Mouse (Mus musculus) myocyte (in vitro differentiated cells): ENCODE data around the gene Zfp358. TPM values are rescaled to one million over a fixed set of nuclear protein-coding genes. Genes with fewer than 3 reads are reported as not detected.

Experiments used
- H3K27me3 ChIP-seq: one replicate; pipeline ENCODE4 v1.6.1; 2011; ENCODE audit not compliant: control insufficient read depth, insufficient read depth, insufficient read length
- H3K36me3 ChIP-seq: one replicate; pipeline ENCODE4 v1.6.1; 2011; ENCODE audit not compliant: control insufficient read depth, insufficient read depth
- H3K4me2 ChIP-seq: one replicate; pipeline ENCODE4 v1.6.1; 2011; ENCODE audit warnings: low read depth, control low read depth
- H3K4me3 ChIP-seq: one replicate; pipeline ENCODE4 v1.5.1; 2011; ENCODE audit warnings: mild to moderate bottlenecking, control low read depth, moderate library complexity
- H3K79me2 ChIP-seq: one replicate; pipeline ENCODE4 v1.6.1; 2011; ENCODE audit not compliant: control insufficient read depth, insufficient read depth
- H3ac ChIP-seq: one replicate; pipeline ENCODE4 v1.6.1; 2011; ENCODE audit not compliant: control insufficient read depth, insufficient read length
- CEBPB ChIP-seq: IDR thresholded peaks from 2 replicates; pipeline ENCODE4 v1.6.1; 2011; ENCODE audit warnings: mild to moderate bottlenecking, moderate library complexity; ENCODE audit not compliant: poor library complexity, insufficient read depth, severe bottlenecking
- E2F4 ChIP-seq: IDR thresholded peaks from one replicate; pipeline ENCODE4 v1.6.1; 2011; ENCODE audit warnings: mild to moderate bottlenecking, control low read depth, moderate library complexity; ENCODE audit not compliant: insufficient read depth
- MAX ChIP-seq: IDR thresholded peaks from one replicate; pipeline ENCODE4 v1.6.1; 2011; ENCODE audit warnings: low read depth, mild to moderate bottlenecking, control low read depth
- MYOD1 ChIP-seq, 3 experiments: IDR thresholded peaks; one replicate each; pipeline ENCODE4 v1.6.1; 2011; ENCODE audit warnings: control low read depth in 2 of 3, low read depth in 2 of 3, mild to moderate bottlenecking in 2 of 3, moderate library complexity in 1 of 3; ENCODE audit not compliant: insufficient read length in 2 of 3, control insufficient read depth in 1 of 3
- MYOG ChIP-seq, 3 experiments: IDR thresholded peaks; one replicate each; pipeline ENCODE4 v1.6.1; 2011; ENCODE audit warnings: control low read depth in 2 of 3, low read depth in 2 of 3, mild to moderate bottlenecking in 2 of 3; ENCODE audit not compliant: insufficient read length in 2 of 3, control insufficient read depth in 1 of 3, insufficient read depth in 1 of 3
- POLR2A ChIP-seq: IDR thresholded peaks from one replicate; pipeline ENCODE4 v1.6.1; 2011; ENCODE audit warnings: low read depth, mild to moderate bottlenecking, control low read depth, moderate library complexity; ENCODE audit not compliant: insufficient read length
- POLR2AphosphoS2 ChIP-seq: IDR thresholded peaks from one replicate; pipeline ENCODE4 v1.6.1; 2011; ENCODE audit warnings: low read depth, control low read depth; ENCODE audit not compliant: insufficient read length
- REST ChIP-seq: IDR thresholded peaks from one replicate; pipeline ENCODE4 v1.6.1; 2011; ENCODE audit warnings: mild to moderate bottlenecking, control low read depth, moderate library complexity; ENCODE audit not compliant: insufficient read depth, insufficient read length
- SRF ChIP-seq: IDR thresholded peaks from one replicate; pipeline ENCODE4 v1.6.1; 2011; ENCODE audit warnings: low read depth; ENCODE audit not compliant: control insufficient read depth, insufficient read length
- TCF12 ChIP-seq: IDR thresholded peaks from one replicate; pipeline ENCODE4 v1.6.1; 2011; ENCODE audit warnings: mild to moderate bottlenecking, control low read depth; ENCODE audit not compliant: poor library complexity, insufficient read depth, severe bottlenecking
- TCF3 ChIP-seq: IDR thresholded peaks from one replicate; pipeline ENCODE4 v1.6.1; 2011; ENCODE audit warnings: low read depth, control low read depth; ENCODE audit not compliant: insufficient read length
- USF1 ChIP-seq: IDR thresholded peaks from one replicate; pipeline ENCODE4 v1.6.1; 2011; ENCODE audit warnings: low read depth, mild to moderate bottlenecking, control low read depth, moderate library complexity
- polyA plus RNA-seq: library from polyadenylated mRNA; unstranded; fragments of >200 nt; fragmentation: generic; extraction: Trizol; gene quantifications from one replicate; pipeline ENCODE4 v1.2.1, GENCODE M21; 2012; ENCODE audit warnings: missing spikeins

The Zfp358 gene
- polyA plus RNA-seq, 1 experiment = 29.2 TPM

DNA sequence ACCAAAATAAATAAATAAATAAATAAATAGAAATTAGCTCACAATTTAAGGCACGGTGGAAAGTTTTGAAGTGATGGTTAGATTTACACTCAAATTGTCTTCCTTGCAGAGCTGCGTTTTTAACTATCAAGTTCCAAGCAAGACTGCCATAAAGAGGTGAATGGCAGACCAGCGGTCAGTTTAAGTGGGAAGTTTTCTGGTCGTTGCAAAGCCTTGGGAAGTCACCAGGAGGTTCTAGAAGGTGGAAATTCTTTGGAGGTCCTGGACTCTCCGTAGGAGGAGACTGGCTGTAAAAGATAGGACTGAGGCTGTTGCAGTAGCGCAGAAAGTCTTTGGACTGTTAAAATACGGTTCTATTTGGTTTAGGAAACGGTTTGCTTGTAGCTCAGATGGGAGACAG, 6.8 kb downstream of the Zfp358 start:
- H3K79me2 ChIP-seq = peaks cover 6% of the 10 kb centered on the region

DNA sequence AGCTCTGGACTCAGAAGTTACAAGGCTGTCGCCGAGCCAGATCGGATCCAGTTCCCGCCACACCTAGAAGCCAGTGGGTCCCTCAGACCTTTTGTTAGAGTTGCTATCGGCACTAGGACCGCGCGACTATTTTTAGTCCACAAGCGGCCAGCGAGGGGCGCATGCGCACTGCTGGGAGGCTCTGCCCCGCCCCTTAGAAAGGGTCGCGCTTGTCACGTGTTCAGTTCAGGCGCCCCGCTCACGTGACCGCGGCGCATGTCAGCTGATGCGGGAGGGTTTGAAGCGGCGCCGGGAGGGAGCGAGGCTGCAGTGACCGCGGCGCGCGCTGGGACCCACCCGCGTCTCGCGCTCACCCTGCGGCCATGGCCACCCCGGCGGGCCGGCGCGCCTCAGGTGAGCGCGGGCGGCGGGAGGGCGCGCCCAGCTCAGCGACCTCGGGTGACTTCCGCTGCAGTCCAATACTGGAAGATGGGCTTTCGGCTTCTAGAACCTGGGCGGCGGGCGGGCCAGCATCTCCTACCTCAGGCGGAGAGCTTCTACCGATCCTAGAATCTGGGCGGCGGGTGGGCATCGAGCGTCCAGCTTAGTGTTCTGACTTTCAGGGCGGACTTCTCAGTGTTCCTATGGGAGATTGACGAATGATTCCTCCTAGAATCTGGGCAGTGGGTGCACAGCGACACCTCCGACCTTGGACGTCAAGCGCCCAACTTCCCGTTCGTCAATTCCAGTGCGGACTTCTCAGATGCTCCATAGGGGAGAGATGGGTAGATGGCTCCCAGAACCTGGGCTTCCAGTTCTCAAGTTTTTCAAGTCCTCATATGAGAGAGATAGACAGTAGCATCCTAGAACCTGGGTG, 7.5 kb downstream of the Zfp358 start, which contains the start of gene Mcoln1:
Mcoln1 (plus strand) TSS at position 223 of the 856 bp plus-strand sequence.
- H3K36me3 ChIP-seq = no peaks in the 10 kb centered on the region

More for the DNA sequence above, 6.8 kb downstream of the Zfp358 start:
- H3K4me2 ChIP-seq = peak overlapping the region; percentile 99
- H3K27me3 ChIP-seq = no peaks in the 10 kb centered on the region
- peak overlapping the region; percentile 53 for H3K4me3 ChIP-seq
- H3ac ChIP-seq = peak overlapping the region; percentile 21
- no peaks in the 10 kb centered on the region for H3K36me3 ChIP-seq
- no peak for TF ChIP-seq USF1
- no peak for TF ChIP-seq MYOD1 (IDR thresholded peaks at IDR 0.05; ENCODE audit: control insufficient read depth in 1 of 3, insufficient read length in 2 of 3, low read depth in 2 of 3)
- no peak for TF ChIP-seq POLR2A
- TF ChIP-seq E2F4 = no peak
- TF ChIP-seq SRF = no peak
- no peak for TF ChIP-seq TCF12
- TF ChIP-seq MYOG (IDR thresholded peaks at IDR 0.05; ENCODE audit: control insufficient read depth in 1 of 3, insufficient read depth in 1 of 3, insufficient read length in 2 of 3, low read depth in 2 of 3) = no peak
- TF ChIP-seq POLR2AphosphoS2 = no peak
- no peak for TF ChIP-seq REST
- no peak for TF ChIP-seq TCF3
- no peak for TF ChIP-seq MAX
- no peak for TF ChIP-seq CEBPB

DNA sequence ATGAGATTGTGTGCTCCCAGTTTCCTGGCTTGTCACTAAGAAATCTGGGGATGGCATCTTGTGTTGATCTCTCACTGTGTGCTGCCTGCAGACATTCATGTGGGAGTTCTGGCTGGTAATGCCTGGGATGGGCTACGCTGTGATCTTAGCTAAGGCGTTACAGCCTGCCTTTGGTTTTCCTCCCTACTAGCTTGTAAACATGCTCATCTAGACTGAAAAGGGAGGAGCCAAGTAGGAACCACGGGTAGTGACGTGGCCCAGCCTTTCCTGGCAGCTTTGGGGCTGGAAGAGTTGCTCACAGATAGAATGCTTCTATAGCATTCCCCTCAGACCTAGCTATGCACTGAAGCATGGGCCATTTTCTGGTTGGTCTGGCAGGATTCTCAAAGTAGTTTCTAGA, 9.3 kb downstream of the Zfp358 start:
- H3K4me3 ChIP-seq = no peak overlapping the region
- no peaks in the 10 kb centered on the region for H3K27me3 ChIP-seq
- peaks cover 6% of the 10 kb centered on the region for H3K79me2 ChIP-seq
- TF ChIP-seq MAX = no peak
- TF ChIP-seq E2F4 = no peak
- TF ChIP-seq POLR2AphosphoS2 = no peak
- TF ChIP-seq REST = no peak
- TF ChIP-seq TCF3 = no peak
- TF ChIP-seq SRF = no peak
- no peak for TF ChIP-seq CEBPB
- no peak for TF ChIP-seq MYOG (IDR thresholded peaks at IDR 0.05; ENCODE audit: control insufficient read depth in 1 of 3, insufficient read depth in 1 of 3, insufficient read length in 2 of 3, low read depth in 2 of 3)
- TF ChIP-seq MYOD1 (IDR thresholded peaks at IDR 0.05; ENCODE audit: control insufficient read depth in 1 of 3, insufficient read length in 2 of 3, low read depth in 2 of 3) = no peak
- TF ChIP-seq POLR2A = no peak
- TF ChIP-seq USF1 = no peak
- TF ChIP-seq TCF12 = no peak
- H3K4me2 ChIP-seq = no peak overlapping the region
- peaks cover 3% of the 10 kb centered on the region for H3K36me3 ChIP-seq
- no peak overlapping the region for H3ac ChIP-seq

More for the DNA sequence above, 7.5 kb downstream of the Zfp358 start, which contains the start of gene Mcoln1:
- Histone ChIP-seq H3K4me2 (peak within 1 kb of the TSS; percentile 99), H3K79me2 (peaks cover 6% of the 10 kb centered on the region), H3K4me3 (peak within 1 kb of the TSS; percentile 53), H3K27me3 (no peaks in the 10 kb centered on the region), H3ac (peak within 1 kb of the TSS; percentile 21)
- TF ChIP-seq E2F4 = peak; percentile 75
- peak in 2 of 3 experiments; percentile 10 to 57 for TF ChIP-seq MYOG (IDR thresholded peaks at IDR 0.05; ENCODE audit: control insufficient read depth in 1 of 3, insufficient read depth in 1 of 3, insufficient read length in 2 of 3, low read depth in 2 of 3)
- TF ChIP-seq POLR2A = peak; percentile 93
- peak in 2 of 3 experiments; percentile 0 to 34 for TF ChIP-seq MYOD1 (IDR thresholded peaks at IDR 0.05; ENCODE audit: control insufficient read depth in 1 of 3, insufficient read length in 2 of 3, low read depth in 2 of 3)
- no peak for TF ChIP-seq TCF12
- no peak for TF ChIP-seq MAX
- TF ChIP-seq USF1 = peak; percentile 99
- peak; percentile 89 for TF ChIP-seq POLR2AphosphoS2

DNA sequence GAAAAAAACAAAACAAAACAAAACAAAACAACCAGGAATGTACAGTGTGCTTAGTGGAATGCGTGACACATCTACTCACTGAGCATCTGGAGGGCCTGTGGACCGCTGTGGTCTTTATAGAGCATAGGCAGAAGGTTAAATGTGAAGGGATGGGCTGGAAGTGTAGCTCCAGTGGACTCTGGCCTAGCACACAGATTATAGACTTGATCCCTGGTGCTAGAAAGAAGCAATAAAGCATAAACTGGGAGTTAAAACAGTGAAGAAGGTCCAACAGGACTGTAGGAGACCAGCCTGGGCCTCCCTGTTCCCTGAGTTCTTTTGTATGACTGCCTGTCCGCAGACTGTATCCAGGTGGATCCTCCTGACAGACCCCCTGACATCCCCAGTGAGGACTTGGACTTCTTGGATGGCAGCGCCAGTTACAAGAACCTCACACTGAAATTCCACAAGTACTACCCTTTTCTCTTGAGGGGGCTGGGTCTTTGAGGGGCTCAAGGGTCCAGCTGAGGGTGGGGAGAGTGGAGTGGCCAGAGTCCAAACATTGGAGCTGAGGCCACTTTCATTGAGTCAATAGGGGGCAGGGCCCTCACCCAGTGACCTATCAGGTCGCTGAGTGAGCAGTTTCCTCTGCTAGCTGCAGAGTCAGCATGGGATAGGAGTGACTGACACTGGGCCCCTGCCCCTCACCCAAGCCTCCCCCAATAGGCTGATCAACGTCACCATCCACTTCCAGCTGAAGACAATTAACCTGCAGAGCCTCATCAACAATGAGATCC, 15.2 kb downstream of the Zfp358 start:
- H3ac ChIP-seq = no peak overlapping the region
- no peak overlapping the region for H3K4me2 ChIP-seq
- no peak for TF ChIP-seq E2F4
- TF ChIP-seq POLR2AphosphoS2 = no peak
- TF ChIP-seq TCF3 = no peak
- no peak for TF ChIP-seq MYOG (IDR thresholded peaks at IDR 0.05; ENCODE audit: control insufficient read depth in 1 of 3, insufficient read depth in 1 of 3, insufficient read length in 2 of 3, low read depth in 2 of 3)
- no peak for TF ChIP-seq CEBPB
- no peak for TF ChIP-seq POLR2A
- peaks cover 3% of the 10 kb centered on the region for H3K36me3 ChIP-seq
- no peaks in the 10 kb centered on the region for H3K79me2 ChIP-seq
- no peaks in the 10 kb centered on the region for H3K27me3 ChIP-seq
- H3K4me3 ChIP-seq = no peak overlapping the region
